Mouse (Mus musculus) small intestine, adult 2 months (tissue): ENCODE measurements around the gene Lrguk.

ENCODE experiments used
- CTCF ChIP-seq: fragments of 200-500 bp; IDR thresholded peaks from 2 replicates; pipeline ENCODE4 v1.5.1; 2012; ENCODE audit warnings: low read depth, mild to moderate bottlenecking, control low read depth, inconsistent platforms, low read length, moderate library complexity, mixed read lengths; ENCODE audit not compliant: insufficient replicate concordance, insufficient read length; ENCODE audit errors: extremely low read depth
- POLR2A ChIP-seq: fragments of 200-500 bp; IDR thresholded peaks from 2 replicates; pipeline ENCODE4 v1.6.1; 2012; ENCODE audit warnings: low read depth, mild to moderate bottlenecking, control low read depth, inconsistent platforms, low read length, moderate library complexity

DNA sequence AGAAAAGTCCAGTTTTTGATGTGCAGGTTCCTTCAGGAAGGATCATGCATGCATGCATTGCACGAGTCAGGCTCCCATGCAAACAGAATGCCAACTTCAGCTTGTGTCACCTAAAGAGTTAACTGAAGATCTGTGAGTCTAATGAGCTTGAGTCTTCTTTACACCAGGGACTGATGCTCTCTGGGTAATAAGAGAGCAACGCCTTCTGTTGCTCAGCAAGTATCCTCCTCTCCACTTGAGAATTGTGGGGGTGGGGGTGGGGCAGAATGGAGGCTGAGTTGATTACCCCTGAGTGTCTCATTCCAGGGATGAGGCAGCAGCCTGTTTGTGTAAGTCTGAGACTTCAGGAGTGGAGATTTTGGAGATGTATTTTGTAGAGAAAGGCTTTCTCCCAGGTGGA lies 20.2 kb downstream of the Lrguk start:
- TF ChIP-seq POLR2A, result no peak
- no peak for TF ChIP-seq CTCF
